Mouse (Mus musculus) adrenal gland, adult 8-10 months (tissue): ENCODE measurements around the gene Arhgap31. TPM values are rescaled to one million over a fixed set of nuclear protein-coding genes. Genes with fewer than 3 reads are reported as not detected.
"Not testable (repeated sequence)": the region's sequence is repeated elsewhere in the genome, so short reads cannot be mapped to it uniquely, and the experiment has no call there.

Experiments
- DNase-seq: peaks from one replicate; pipeline ENCODE4 v3.0.0; 2022
- total RNA-seq, 4 experiments: library from RNA; stranded (reverse); gene quantifications; 2 replicates each; pipeline ENCODE4 v1.2.4; 2022

Arhgap31 gene
- total RNA-seq, 4 experiments from 2014 or later: 16.6 to 30.8 (median 26.7) TPM

DNA sequence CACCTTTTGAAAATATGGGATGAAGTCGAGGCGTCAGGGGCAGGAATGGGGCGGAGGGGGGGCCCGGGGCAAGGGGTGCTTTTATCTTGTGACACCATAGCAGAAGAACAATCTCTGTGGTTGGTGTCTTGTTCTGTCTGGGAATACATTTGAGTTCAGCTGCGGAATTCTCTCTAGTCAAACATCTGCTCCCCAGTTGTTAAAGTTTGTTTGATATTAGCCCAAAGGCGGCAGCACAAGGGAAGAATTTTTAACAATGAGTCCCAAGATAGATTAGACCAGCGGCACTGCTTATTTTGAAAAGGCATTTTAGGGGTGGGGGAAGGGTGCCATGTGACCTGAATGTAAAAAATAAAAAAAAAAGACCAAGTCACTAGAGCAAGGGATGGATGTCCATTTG is 30.0 kb downstream of the Arhgap31 start:
- DNase-seq: no peak

DNA sequence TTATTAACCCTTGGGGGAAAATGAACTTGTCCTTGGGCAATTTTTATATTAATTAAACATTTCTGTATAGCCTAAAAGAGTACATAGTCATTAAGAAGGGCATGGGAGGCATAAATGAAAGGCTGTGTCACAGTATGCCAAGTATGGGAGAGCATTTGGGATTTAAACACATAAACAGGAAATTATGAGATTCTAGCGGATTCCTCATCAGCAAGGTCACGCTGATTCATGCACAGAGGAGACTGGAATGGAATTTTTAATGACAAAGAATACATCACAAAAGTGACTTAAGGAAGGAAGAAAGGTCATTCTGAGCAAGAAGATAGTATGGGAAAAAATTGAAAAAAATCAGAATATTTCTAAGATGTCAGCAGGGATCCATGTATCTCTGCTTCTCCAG is 31.8 kb downstream of the Arhgap31 start:
- no peak for DNase-seq

DNA sequence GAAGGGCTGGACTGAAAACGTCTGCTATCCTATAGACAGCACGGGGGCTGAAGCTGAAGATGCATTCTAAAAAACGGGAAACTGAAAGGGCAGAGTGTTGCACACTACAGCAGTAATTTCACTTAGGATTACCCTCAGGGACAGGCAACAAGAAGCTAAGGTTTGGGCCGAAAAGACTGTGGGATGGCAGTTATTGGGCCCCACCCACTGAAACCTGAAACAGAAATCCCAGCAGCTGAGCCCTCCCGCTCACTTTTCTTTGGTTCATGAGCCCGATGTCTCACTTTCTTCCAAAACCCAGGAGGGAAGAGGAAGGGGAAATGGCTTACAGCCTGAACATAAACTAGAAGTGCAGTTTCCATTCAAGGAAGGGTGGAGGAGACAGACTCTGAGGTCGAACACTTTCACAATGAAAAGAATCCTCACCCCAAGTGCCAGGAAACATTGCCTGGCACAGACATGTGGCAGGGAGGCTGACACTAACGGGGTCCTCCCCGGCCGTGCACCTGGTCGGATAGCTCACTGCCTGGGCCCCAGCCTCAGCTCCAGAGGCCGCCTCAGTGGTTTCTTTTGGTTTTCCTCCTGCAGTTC is 33.5 kb downstream of the Arhgap31 start:
- no peak for DNase-seq

DNA sequence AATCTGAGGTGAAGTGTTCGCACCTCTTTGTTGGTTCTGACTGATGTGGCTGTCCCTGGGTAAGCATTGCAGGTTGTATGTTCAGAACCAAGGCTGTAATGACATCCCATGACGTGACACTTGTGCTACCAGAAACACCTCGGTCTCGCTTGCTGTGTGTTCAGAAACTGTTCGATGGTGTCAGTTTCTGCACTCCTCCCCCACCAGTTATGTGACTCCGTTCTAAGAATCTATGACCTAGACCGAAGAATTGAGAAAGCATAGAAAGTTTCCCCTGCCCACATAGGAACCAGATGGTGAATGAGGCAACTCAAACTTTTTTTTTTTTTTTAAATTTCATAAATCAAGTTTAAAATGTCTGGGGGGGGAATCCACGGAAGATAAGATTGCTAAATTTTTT is 34.2 kb downstream of the Arhgap31 start:
- DNase-seq: no peak

DNA sequence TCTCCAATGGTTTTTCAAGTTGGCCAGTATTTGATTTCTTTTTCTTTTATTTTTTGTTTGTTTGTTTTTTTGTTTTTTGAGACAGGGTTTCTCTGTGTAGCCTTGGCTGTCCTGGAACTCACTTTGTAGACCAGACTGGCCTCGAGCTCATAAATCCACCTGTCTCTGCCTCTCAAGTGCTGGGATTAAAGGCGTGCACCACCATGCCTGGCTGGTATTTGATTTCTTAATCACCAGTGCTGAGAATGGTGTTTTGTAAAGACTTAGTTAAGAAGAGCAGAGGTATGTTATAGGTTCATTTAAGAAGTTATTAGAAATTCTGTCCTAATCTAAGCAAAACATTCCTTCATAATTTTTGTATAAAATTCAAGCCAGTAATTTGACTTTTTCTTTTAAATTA is 35.1 kb downstream of the Arhgap31 start:
- not testable (repeated sequence) for DNase-seq

DNA sequence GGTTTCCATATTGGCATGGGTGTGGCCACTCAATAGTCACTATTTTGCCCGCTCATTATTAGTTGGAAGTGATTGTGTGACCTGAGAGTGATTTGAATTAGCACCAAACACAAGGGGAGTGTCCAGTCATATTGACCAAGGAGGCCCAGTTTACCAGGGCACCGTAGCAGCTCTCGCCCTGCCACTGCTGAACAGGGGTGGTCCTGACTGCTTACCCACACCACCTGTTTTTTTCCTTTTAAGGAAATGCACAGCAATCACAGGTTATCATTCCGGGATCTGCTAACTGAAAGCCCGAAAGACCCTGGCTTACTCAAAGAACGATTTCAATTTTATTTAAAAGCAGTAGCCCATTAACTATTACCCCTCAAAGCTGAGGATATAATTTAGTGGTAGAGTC is 35.9 kb downstream of the Arhgap31 start:
- DNase-seq: no peak

DNA sequence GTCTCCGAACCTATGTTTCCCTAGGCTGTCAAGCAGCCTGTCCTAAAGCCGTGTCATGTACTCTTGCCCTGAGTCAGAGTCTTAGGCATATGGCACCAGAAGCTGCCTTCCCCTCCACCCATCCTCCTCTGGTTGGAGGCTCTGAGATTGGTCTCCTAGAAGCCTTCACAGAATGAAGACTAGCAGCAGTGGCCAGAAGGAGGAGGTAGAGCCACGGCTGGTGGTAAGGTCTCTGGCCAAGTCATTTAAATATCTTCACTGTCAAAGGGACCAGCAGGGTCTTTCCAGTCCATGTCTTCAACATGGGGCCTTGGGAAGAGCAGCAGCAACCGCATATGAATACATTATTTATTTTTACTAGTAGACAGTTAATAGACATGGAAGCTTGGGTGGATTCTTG is 36.4 kb downstream of the Arhgap31 start:
- DNase-seq: no peak

DNA sequence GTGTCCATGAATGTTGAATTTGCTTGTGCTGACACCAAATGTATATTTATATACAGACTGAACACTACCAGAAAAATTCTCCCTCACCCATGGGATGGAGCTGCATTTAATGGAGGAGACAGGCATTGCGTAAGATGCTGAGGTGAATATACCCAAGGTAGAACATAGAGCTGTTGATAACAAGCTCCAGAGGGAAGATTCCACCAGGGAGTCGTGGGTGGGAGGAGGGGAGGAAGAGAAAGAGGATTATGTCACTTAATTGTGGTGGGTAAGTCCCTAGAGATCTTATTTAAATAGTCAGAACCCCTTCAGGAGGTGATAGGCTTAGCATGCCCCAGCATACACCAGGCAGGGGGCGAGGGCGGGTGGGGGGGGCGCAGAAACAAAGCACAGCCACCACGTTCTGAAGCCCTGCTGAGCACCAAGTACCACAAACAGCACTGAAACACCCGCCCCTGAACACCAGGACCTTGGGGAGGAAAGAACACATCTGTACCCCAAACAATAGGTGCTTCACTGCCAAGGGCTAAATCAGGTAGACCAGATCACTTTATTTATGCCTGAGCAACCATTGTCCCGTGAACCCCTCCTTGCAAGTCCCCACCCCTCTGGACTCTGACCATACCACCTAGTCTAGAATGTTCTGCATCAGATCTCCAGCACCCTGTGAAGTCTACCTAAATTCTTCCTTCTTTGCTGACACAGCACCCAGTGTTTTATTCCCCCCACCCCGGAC is 37.3 kb downstream of the Arhgap31 start:
- no peak for DNase-seq

DNA sequence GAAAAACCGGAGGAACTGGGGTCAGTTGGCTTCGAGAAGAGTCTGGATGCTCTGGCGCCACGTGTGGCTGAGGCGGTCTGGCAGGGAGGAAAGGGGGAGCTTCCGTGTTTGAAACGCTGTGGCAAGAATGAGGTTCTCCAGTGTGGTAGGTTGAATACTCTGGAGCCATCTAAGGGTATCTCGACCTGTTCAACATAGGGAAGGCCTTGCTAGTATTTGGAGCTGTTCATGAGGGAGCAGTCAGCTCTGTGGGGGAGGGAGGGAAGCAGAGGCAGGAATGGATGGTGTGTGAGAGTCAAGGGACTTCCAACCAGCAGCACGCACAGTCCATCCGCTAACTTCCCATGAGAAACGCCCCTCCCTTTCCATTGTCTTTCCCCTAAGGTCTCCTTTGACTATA is 38.2 kb downstream of the Arhgap31 start:
- DNase-seq: no peak

DNA sequence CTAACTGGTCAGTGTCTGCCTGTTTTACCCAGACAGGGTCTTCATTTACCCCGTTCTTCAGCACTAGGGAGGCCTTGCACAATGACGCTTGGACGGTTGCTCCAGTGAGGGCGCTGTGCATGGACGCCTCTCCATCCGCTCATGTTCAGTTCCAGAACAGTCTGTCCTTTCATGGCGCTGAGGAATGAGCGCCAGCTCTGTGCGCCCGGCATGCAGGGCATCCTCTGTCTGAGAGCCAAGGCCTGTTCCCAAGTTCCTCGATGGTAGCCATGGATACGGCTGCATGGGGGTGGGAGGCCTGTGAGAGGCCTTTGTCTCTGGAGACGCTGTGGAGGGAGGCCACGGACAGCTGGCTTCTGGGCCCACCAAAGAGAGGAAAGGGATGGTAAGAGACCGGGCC is 39.6 kb downstream of the Arhgap31 start:
- no peak for DNase-seq

DNA sequence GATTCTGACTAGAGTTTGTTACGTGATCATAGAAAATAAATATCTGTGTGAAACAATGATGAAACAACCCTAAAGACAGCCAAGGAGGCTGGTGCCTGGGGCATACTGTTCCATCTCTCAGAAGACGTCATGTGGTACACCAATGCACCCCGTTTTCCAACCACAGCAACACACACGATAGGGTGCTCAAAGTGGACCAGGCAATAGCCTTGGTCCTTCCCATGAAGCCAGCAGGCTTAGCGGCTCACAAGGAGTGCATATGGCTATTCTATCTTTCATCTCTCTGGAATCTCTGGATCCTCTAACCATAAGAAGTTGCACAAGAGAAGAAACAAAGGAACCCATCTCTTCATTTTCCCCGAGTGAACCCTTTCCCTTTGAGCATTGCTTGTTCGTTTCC is 40.1 kb downstream of the Arhgap31 start:
- DNase-seq: no peak

DNA sequence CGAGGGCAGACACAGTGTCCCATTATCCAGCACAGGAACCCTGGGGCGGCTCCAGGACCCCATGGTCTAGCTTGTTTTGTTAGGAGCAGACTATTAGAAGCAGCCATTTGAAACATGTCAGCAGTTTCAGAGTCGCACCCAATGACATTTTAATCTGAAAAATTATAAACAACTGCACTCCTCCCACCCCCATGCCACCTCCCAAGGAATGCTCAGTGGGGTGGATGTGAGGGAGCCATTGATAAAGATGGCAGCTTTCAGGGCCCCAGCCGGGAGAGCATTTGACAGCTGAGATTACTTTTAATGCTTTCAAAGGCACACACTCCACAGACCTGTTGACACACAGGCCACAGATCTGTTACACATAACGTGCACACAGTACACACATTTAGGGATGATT is 40.7 kb downstream of the Arhgap31 start:
- DNase-seq: no peak

DNA sequence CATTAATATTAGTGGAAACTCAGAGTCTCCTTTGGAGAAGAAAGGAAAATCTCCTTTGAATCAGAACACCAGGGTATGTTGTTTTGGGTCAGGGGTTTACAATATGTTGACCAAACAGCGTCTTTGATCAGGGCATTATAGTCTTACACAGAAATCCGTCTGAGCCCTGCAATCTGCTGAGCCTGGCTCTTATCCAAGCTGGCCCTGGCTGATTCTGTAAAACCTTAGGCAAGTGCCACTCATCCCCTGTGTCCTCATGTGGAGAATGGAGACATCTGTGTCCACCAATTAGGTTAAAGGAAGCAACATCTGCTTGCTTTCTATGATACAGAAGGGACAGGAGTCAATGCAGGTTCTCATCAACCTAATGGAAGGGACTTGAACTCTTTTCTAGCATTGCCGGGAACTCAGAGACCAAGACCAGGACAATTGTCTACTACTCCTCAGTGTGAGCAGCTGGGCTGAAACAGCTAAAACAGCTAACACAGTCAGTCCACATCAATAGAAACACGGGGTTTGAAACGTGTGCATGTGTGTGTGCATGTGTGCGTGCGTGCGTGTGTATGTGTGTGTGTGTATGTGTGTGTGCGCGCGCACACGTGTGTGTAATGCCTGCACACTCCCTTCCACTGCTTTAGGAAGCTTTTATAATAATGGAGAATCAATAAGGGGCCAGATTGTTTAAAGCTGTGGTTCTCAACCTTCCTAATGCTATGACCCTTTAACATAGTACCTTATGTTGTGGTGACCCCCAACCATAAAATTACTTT is 42.3 kb downstream of the Arhgap31 start:
- no peak for DNase-seq

DNA sequence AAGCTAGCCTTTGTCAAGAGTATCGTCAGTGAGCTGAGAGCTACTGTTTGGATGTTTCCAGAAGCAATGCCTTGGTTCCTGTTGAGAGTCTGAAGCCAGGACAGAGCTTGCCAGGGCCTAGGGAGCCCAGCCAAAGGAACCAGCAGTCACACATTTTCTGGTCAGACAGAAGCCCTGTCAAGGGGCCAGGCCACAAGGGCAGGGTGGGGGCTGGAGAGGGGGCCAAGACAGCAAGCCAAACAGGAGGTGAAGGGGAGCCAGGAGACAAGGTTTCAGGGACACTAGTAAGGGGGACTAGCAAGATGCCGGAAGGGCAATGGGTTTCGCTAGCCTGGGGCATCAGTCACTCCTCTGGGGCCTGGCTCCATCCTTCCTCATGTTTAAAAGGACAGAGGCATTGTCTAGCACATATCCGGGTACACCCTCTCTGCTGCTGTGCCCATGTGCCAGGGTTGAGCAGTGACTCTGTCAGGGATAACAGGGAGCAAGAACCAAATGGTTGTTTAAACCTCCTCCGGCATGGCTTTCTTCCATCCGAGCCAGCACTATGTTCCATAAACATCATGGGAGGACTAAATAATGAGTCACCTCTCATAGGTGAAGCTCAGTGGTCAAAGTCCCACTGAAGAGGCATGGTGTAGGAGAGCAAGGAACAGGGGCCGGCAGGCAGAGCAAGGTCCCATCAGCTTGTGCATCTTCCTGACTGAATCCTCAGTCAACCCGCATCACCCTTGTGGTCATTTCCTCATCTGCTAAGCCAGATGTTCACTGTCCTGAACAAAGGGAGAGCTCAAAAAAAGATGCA is 44.0 kb downstream of the Arhgap31 start:
- no peak for DNase-seq

DNA sequence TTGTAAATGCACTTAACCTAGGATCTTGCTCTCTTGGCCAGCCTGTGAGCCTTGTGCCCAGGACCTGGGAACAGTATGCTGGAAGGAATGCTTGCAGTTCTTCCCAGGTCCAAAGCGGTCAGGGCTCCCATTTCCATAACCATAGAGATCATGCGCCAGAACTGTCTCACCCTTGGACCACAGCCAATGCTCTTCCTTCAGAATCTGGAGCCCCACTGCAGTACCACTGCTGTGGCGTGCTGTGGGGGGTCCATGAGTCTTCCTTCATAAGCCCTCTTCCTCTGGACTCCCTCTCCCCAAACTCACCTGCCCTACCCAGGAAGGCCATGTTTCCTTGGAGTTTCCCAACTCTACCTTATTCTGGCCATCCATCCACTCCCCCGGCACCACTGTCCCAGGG is 46.6 kb downstream of the Arhgap31 start:
- DNase-seq: no peak

DNA sequence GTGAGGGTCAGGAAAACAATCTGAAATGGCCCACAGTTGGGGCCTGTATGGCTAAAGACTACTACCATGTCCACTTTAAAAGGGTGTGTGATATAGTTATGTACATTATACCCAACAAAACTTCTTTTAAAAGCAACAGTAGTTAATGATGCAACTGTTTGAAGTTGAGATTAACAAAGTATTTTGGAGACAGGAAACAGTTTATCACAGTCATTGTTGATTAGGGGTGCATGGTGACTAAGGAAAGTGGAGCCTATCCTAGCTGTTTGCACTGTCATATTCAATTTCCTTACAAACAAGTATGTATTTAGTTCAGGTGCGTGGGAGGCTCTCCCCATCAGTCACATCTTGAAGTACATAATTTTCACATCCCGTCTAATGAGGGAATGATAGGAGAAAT is 47.1 kb downstream of the Arhgap31 start:
- no peak for DNase-seq

DNA sequence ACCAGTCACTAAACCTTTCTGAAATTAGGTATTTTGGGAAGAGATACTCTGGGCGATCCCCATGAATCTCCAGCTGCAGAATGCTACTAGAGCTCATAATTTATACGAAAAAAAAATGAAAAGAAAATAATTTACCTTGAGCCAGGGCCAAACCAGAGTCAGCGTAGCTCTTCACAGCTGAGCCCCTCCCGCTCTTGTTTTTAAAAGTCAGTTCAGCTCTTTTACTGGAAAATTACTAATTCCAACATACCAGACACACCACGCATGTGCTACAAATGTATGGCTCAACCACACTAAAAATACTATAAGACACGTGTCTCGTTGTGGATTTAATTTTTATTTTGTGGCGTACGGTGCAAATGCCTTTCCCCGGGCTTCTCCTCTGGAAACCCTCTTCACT is 50.5 kb downstream of the Arhgap31 start:
- no peak for DNase-seq

DNA sequence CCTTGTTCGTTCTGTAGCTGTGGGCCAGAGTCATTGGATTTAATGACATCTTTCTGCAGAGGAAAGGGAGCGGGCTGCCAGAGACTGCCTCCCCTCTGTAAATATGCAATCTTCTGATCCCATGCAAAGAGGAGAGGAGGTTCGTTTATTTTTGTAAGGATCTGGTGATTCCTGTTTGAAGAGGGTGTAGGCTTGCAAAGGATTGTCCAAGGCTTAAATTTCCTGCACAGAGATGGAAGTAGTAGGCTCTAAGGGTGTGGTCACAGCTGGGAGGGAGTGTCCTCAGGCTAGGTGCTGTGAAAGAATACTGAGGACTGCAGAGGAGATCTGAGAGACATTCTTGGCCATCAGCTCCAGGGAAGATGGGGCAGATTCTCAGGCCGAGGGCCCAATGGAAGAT is 58.8 kb downstream of the Arhgap31 start:
- DNase-seq: no peak

DNA sequence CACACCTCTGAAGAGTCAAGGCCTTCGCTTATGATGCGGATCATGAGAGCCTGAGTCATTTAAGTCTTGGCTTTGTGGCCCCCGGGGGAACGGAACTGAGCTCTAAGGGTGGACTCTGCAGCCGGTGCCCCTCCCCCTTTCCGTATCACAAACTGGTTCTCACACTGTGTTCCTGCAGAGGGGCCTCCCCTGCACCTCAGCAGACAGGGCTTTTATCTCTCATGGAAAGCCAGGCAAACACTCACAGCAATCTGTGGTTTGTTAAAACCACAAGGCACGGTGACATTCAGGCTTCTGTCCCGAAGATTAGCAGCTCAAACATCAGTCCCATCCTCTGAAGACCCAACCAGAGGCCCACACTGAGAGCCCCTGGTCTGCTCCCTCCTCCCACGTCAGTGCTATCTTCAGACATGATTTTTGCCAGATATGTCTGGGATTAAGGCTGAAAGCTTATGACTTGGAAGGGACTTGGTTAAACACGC is 59.6 kb downstream of the Arhgap31 start:
- DNase-seq: no peak

DNA sequence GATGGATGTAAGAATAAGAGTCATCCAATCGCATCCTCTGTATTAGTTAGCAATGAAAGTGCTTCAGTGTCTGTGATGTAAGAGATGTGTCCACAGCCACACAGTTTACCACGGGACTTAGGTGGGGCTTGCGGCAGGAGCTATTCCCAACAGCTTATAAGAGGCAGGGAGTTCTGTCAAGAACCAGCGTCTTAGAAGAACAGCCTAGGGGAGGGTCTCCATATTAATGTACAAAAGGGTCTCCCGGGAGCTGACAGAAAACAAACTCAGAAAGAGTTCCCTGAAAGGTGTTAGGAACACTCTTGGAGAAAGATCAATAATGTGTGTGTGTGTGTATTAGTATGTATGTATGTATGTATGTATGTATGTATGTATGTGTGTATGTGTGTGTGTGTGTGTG is 60.4 kb downstream of the Arhgap31 start:
- DNase-seq: no peak

DNA sequence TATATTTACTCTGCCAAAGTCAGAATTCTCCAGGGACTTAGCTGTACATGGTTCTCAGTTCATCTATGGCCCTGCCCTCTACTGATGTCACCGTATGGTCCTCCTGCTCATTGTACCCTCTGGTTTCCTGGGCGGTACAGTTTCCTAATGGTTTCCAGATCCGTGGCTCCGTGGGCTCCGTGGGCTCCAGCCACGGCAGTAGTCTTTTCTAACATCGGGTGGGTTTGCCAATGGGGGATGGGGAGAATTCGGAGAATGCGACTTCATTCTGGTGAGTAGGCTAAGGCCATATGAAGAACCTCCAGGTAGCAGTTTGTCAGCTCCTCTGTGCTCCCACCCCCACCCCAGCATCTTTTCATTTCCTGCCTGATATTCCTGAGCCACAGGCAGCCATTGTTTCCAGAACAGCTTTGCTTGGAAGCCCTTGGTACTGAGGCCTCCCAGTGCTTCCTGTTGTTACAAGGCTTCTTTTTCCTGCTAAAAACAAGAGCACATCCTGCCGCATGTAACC is 61.3 kb downstream of the Arhgap31 start:
- DNase-seq: no peak

DNA sequence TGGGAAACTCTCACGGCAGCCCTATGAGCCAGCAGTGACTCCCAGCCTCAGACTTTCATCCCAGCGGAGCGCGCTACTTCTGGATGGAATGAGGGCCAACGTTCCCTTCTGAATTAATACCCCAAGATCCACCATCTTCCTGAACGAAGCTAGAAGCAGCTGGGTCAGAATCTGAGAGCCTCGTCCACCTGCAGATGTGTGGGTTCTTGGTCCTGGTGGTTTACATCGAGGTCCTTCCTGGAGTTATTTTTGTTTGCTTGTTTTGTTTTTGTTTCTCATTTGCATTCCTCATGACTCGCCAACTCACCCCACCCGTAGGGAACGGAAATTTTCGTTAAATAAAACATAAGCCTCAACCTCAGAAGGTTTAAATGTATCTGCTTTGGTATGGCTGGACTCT is 61.8 kb downstream of the Arhgap31 start:
- no peak for DNase-seq

DNA sequence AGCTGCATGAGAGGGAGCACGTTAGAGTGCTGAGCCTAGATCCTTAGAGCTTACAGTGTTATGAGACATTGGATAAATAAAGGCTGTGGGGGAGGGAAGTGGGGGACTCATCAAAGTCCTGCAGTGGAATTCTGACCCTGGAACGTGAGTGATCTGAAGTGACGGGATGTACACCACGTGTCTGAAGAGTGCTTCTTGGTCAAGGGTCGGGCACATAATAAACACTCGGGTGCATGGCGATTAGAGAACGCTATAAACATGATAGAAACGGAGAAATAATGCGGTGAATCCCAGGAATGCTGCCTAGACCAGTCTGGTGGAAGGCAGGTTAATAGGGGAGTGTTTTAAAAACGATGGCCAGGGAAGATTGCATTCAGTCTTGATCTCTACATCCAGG is 63.6 kb downstream of the Arhgap31 start:
- DNase-seq: no peak
